Mouse (Mus musculus) limb, embryonic 13.5 days (tissue): Measurements from ENCODE around the gene Ripor3. TPM values are rescaled to one million over a fixed set of nuclear protein-coding genes. Genes with fewer than 3 reads are reported as not detected.

Source experiments
- ATAC-seq: fragments of 200-750 bp; cut with Nextera tagmentation; 2 replicates; pipeline ENCODE4 v1.8.0; 2017; ENCODE audit warnings: low read depth, moderate number of reproducible peaks, moderate TSS enrichment; ENCODE audit not compliant: low FRiP score
- H3K27ac ChIP-seq: fragments of 300-500 bp; sonication (generic); 2 replicates; pipeline ENCODE4 v1.5.1; 2015; ENCODE audit warnings: inconsistent platforms, mild to moderate bottlenecking, moderate library complexity
- H3K27me3 ChIP-seq: fragments of 300-500 bp; sonication (generic); 2 replicates; pipeline ENCODE4 v1.6.1; 2015; ENCODE audit warnings: mild to moderate bottlenecking, inconsistent platforms
- H3K36me3 ChIP-seq: fragments of 300-500 bp; sonication (generic); 2 replicates; pipeline ENCODE4 v1.6.1; 2015; ENCODE audit warnings: inconsistent platforms, mild to moderate bottlenecking, moderate library complexity
- H3K4me1 ChIP-seq: fragments of 300-500 bp; sonication (generic); 2 replicates; pipeline ENCODE4 v1.6.1; 2015; ENCODE audit warnings: inconsistent platforms
- H3K4me2 ChIP-seq: fragments of 300-500 bp; sonication (generic); replicated peaks from 2 replicates; pipeline ENCODE4 v1.6.1; 2015; ENCODE audit warnings: inconsistent platforms, mild to moderate bottlenecking, moderate library complexity
- H3K4me3 ChIP-seq: fragments of 300-500 bp; sonication (generic); 2 replicates; pipeline ENCODE4 v1.5.1; 2015; ENCODE audit warnings: moderate library complexity, mild to moderate bottlenecking, inconsistent platforms
- H3K9ac ChIP-seq: fragments of 300-500 bp; sonication (generic); 2 replicates; pipeline ENCODE4 v1.6.1; 2015; ENCODE audit warnings: mild to moderate bottlenecking, inconsistent platforms
- H3K9me3 ChIP-seq: fragments of 300-500 bp; sonication (generic); 2 replicates; pipeline ENCODE4 v1.6.1; 2016; ENCODE audit warnings: inconsistent platforms
- WGBS: fragments of 180-500 bp; shearing (Covaris S2); methylation state at CpG from one replicate; pipeline ENCODE4 v1.1.7; 2015; 5-methylcytosine and 5-hydroxymethylcytosine counted together
- polyA plus RNA-seq: library from polyadenylated mRNA; unstranded; fragments of >200 nt; fragmentation: Nextera tagmentation; extraction: Ambion mirVana; gene quantifications from 2 replicates; pipeline ENCODE4 v1.2.1, GENCODE M21; 2015

Gene Ripor3
- polyA plus RNA-seq, 1 experiment from 2014 or later = 2.6 TPM

DNA sequence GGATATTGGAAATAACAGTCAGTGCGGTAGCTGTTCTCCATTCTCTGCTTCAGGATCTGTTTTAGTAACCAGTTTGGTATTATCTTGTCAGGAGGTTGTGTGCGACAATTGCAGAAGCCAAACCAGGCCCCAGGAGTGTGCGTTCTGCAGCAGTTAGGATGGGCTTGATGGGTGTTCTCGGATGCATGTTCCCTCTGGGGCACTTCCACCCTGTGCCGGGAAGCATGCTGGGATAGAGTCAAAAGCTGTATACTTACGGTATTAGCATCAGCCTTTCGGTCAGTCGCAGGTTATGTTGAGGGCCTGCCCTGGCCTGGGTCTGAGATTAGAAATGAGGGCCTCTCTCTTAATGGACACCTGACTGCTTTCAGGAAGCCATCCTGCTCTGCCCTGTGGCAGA is 49.8 kb downstream of the Ripor3 start:
- H3K4me3 ChIP-seq = no peak overlapping the region
- WGBS = 85% methylated on average over 8 of the region's 8 CpGs
- H3K4me1 ChIP-seq = peaks cover 12% of the 10 kb centered on the region; the same call in 1 of the 2 replicates
- H3K9ac ChIP-seq = no peak overlapping the region
- no peak for ATAC-seq
- H3K9me3 ChIP-seq = no peaks in the 10 kb centered on the region
- peaks cover 24% of the 10 kb centered on the region for H3K36me3 ChIP-seq
- no peak overlapping the region for H3K4me2 ChIP-seq
- H3K27me3 ChIP-seq = no peaks in the 10 kb centered on the region
- no peak overlapping the region for H3K27ac ChIP-seq

DNA sequence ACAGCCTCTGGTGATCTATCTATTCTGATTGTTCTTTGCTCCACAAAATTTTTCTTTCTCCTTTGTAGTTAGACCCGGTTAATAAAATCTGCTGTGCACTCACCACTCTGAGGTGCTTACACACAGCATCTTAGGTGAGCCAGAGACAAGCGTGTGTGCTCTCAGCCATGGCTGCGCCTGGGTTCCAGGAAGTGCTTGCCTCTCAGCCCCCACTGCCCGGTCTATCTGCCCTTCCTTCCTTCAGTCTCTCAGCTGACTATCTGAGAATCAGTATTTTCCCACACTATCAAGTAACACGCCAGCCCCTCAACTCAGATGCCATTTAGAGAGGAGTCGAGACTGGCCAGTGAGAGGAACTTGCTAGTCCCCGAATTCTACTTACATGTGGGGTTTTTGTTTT is 50.4 kb downstream of the Ripor3 start:
- H3K4me2 ChIP-seq = no peak overlapping the region
- H3K27me3 ChIP-seq = no peaks in the 10 kb centered on the region
- no peak overlapping the region for H3K27ac ChIP-seq
- peaks cover 18% of the 10 kb centered on the region for H3K36me3 ChIP-seq
- H3K9me3 ChIP-seq = no peaks in the 10 kb centered on the region
- H3K9ac ChIP-seq = no peak overlapping the region
- H3K4me3 ChIP-seq = no peak overlapping the region
- ATAC-seq = no peak
- peaks cover 12% of the 10 kb centered on the region; the same call in 1 of the 2 replicates for H3K4me1 ChIP-seq
- WGBS = 76% methylated on average over 7 of the region's 7 CpGs

- no peak for ATAC-seq
- no peak overlapping the region for H3K27ac ChIP-seq
- H3K9me3 ChIP-seq = no peaks in the 10 kb centered on the region
- H3K4me2 ChIP-seq = no peak overlapping the region
- WGBS = 73% methylated on average over 4 of the region's 4 CpGs
- H3K27me3 ChIP-seq = no peaks in the 10 kb centered on the region
- H3K36me3 ChIP-seq = peaks cover 13% of the 10 kb centered on the region
- peaks cover 12% of the 10 kb centered on the region; the same call in 1 of the 2 replicates for H3K4me1 ChIP-seq
- H3K4me3 ChIP-seq = no peak overlapping the region
- H3K9ac ChIP-seq = no peak overlapping the region
Measured at GRCm38 (mm10) chr2:167959384-167959911, 51.0 kb downstream of the Ripor3 start.

DNA sequence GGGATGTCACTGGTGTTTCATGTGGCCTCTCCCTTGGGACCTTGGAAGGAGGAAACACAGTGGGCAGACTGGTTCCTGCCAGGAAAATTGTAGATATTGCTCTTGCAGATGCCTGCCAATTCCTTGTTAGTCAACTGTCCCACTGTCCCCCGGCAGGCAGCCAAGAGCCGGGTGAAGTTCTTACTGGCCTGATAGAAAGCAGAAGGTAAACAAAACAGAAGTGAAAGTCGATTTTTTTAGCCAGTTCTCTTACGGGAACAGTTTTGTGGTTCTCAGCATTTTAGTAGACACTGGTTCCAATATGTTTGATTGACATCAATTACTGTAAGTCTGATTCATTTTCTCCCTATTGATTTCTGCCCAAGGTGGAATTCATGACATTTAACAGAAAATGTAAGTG is 51.6 kb downstream of the Ripor3 start:
- 64% methylated on average over 4 of the region's 4 CpGs for WGBS
- Histone ChIP-seq H3K27me3 (no peaks in the 10 kb centered on the region), H3K9ac (no peak overlapping the region), H3K4me3 (no peak overlapping the region), H3K9me3 (no peaks in the 10 kb centered on the region), H3K27ac (no peak overlapping the region), H3K4me2 (no peak overlapping the region), H3K36me3 (peaks cover 7% of the 10 kb centered on the region), H3K4me1 (peaks cover 12% of the 10 kb centered on the region; the same call in 1 of the 2 replicates)
- ATAC-seq = no peak

DNA sequence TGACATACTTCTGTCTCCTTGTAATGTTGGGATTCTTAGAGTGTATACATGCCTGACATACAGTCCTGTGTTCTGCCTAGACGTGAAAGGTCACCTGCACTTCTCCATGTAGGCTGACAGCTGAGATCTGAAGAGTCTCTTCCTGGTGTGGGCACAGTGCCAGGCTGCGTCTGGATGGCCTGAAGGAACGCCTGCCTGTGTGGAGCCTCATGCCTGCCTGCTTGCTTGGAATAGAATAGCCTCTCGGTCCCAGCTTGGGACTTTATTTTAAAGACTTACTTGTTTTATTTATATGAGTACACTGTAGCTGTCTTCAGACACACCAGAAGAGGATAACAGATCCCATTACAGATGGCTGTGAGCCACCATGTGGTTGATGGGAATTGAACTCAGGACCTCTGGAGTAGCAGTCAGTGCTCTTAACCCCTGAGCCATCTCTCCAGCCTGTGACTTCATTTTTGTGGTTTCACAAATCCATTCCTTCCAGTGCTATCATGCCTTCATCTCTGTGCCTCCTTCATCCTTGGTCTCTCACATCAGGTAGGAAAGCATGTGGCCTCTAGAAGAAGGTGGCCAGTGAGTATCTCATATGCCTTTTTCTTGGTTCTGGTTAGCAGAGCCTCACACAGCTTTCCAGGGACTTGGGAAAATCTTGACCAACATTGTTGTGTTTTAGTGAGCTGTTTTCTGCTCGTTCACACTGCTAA is 52.2 kb downstream of the Ripor3 start:
- peaks cover 12% of the 10 kb centered on the region; the same call in 1 of the 2 replicates for H3K4me1 ChIP-seq
- no peak overlapping the region for H3K27ac ChIP-seq
- no peaks in the 10 kb centered on the region for H3K27me3 ChIP-seq
- no peak overlapping the region for H3K4me3 ChIP-seq
- H3K36me3 ChIP-seq = peaks cover 2% of the 10 kb centered on the region
- peak; percentile 28; the same call in 1 of the 2 replicates for ATAC-seq
- WGBS = 59% methylated on average over 5 of the region's 5 CpGs
- H3K9me3 ChIP-seq = no peaks in the 10 kb centered on the region
- no peak overlapping the region for H3K4me2 ChIP-seq
- H3K9ac ChIP-seq = no peak overlapping the region

DNA sequence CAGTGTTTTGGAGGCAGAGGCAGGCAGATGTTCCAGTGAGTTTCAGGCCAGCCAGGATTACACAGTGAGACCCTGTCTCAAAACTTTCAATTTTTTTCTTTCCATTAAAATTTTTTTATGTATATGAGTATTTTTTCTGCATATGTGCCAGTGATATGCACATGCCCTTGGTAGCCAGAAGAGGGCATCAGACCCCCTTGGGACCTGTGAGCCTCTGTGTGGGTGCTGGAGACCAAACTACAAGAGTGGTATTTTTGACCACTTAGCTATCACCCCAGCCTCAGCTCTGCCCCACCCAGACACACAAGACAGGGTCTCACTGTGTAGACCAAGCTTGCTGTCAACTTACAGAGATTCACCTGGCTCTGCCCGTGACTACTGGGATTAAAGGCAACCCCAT is 52.9 kb downstream of the Ripor3 start:
- no peak for ATAC-seq
- Histone ChIP-seq H3K27me3 (no peaks in the 10 kb centered on the region), H3K9me3 (no peaks in the 10 kb centered on the region), H3K9ac (no peak overlapping the region), H3K4me2 (no peak overlapping the region), H3K4me1 (peaks cover 12% of the 10 kb centered on the region; the same call in 1 of the 2 replicates), H3K4me3 (no peak overlapping the region), H3K36me3 (no peaks in the 10 kb centered on the region; the same call in none of the 2 replicates), H3K27ac (no peak overlapping the region)
- 89% methylated on average over 1 of the region's 1 CpGs for WGBS

GRCm38 (mm10) chr2:167954928-167955327 is 55.5 kb downstream of the Ripor3 start:
- Histone ChIP-seq H3K36me3 (no peaks in the 10 kb centered on the region; the same call in 1 of the 2 replicates), H3K9ac (no peak overlapping the region), H3K27ac (no peak overlapping the region), H3K9me3 (no peaks in the 10 kb centered on the region), H3K4me3 (no peak overlapping the region), H3K4me2 (no peak overlapping the region), H3K4me1 (peaks cover 16% of the 10 kb centered on the region), H3K27me3 (no peaks in the 10 kb centered on the region)
- no peak for ATAC-seq
- WGBS = 77% methylated on average over 7 of the region's 7 CpGs

DNA sequence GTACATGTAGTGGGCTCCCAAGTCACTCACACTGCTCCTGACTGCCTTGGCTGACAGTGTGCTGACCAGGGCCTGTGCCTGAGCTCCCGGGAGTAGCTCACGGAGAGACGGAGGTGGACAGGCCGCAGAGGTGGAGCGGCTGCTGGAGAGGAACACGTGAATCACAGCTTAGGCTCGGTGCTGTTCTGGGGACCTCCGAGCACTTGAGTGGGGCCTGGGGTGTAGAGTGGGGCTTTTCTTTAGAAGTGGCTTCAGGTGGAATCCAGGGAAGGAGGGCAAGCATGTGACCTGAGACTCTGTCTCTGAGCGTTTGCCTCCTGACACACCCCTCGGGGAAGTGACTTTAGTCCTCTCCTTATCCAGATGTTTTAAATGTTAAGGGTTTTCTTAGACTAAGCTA is 56.6 kb downstream of the Ripor3 start:
- no peaks in the 10 kb centered on the region for H3K9me3 ChIP-seq
- ATAC-seq = no peak
- 80% methylated on average over 10 of the region's 10 CpGs for WGBS
- H3K9ac ChIP-seq = no peak overlapping the region
- no peak overlapping the region for H3K27ac ChIP-seq
- H3K36me3 ChIP-seq = no peaks in the 10 kb centered on the region; the same call in 1 of the 2 replicates
- no peak overlapping the region for H3K4me3 ChIP-seq
- H3K27me3 ChIP-seq = no peaks in the 10 kb centered on the region
- H3K4me1 ChIP-seq = peaks cover 24% of the 10 kb centered on the region
- no peak overlapping the region for H3K4me2 ChIP-seq

DNA sequence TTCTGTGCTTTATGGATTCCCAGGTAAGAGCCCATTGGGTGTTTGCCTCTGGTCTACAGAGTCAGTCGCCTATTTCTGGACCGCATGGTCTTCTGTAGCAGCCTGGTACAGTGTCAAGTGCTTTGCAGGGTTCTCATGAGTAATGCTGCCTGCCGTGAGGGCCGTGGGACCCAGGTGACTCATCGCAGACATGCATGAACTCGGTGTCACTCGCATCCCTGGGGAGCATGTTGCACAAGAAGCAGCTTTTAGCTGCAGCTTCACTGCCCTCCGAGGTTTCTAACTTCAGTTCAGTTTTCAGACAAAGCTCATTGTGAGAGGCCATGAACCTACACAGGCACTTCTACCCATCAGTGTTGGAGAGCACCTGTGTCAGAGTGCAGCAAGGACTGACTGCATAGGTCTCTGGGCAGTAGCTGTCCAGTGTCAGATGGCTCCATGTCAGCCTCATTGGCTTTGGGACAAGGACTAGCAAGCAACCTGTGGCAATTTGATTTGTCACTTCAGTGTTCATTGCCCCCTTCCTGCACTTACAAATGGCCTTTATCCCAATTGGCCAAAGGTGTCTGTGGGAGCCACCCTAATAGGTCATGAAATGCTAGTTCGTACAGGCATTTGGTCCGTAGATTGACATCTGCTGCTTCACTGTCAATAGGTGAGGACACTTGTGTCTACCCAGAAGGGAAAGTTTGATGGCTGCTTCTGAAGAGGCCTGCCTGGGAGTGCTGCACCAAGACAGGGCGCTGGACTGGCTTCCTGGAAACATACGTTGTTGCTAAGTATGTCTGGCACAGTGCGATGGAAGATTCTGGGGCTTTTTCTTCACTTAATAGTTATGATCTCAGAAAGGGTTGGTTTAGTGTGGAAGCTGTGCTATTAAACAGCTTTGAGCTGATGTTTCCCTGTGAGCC is 58.9 kb downstream of the Ripor3 start:
- Histone ChIP-seq H3K9ac (no peak overlapping the region), H3K27ac (no peak overlapping the region)
- 85% methylated on average over 13 of the region's 13 CpGs for WGBS

GRCm38 (mm10) chr2:167950681-167951080 is 59.7 kb downstream of the Ripor3 start:
- H3K4me1 ChIP-seq = peaks cover 37% of the 10 kb centered on the region
- H3K4me3 ChIP-seq = no peak overlapping the region
- no peaks in the 10 kb centered on the region for H3K9me3 ChIP-seq
- H3K27ac ChIP-seq = no peak overlapping the region
- 85% methylated on average over 6 of the region's 6 CpGs for WGBS
- no peaks in the 10 kb centered on the region for H3K27me3 ChIP-seq
- no peak for ATAC-seq
- no peak overlapping the region for H3K4me2 ChIP-seq
- no peak overlapping the region for H3K9ac ChIP-seq
- H3K36me3 ChIP-seq = no peaks in the 10 kb centered on the region; the same call in 1 of the 2 replicates

More for the DNA sequence above, 58.9 kb downstream of the Ripor3 start:
- Histone ChIP-seq H3K4me1 (peaks cover 35% of the 10 kb centered on the region), H3K4me2 (no peak overlapping the region), H3K9me3 (no peaks in the 10 kb centered on the region), H3K4me3 (no peak overlapping the region), H3K27me3 (no peaks in the 10 kb centered on the region), H3K36me3 (no peaks in the 10 kb centered on the region; the same call in 1 of the 2 replicates)
- ATAC-seq = no peak

- H3K27ac ChIP-seq = peak overlapping the region; percentile 10; the same call in 1 of the 2 replicates
Measured at GRCm38 (mm10) chr2:167949808-167950207, 60.6 kb downstream of the Ripor3 start.

DNA sequence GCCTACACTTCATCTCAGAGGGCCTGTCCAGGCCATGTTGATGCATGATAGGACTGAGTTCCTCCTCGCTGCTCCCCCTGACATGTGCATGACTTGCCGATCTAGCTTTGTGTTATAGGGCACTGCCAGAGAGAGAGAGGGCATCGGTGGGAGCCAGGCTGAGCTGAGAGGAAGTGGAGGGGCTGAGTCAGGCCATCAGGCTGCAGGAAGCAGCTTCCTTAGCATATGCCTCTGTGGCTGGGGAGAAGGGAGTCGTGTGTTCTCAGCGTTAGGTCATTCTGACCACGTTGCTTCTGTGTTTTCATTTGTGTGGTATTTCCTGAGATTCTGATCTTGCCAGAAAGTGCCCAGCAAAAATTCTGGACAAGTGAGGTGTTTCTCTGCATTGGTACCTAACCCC is 61.2 kb downstream of the Ripor3 start:
- ATAC-seq = no peak
- H3K36me3 ChIP-seq = no peaks in the 10 kb centered on the region; the same call in 1 of the 2 replicates
- H3K4me1 ChIP-seq = peaks cover 51% of the 10 kb centered on the region
- H3K9ac ChIP-seq = no peak overlapping the region
- no peaks in the 10 kb centered on the region for H3K9me3 ChIP-seq
- no peak overlapping the region for H3K4me3 ChIP-seq
- no peak overlapping the region for H3K4me2 ChIP-seq
- H3K27ac ChIP-seq = no peak overlapping the region
- 69% methylated on average over 6 of the region's 6 CpGs for WGBS
- H3K27me3 ChIP-seq = no peaks in the 10 kb centered on the region

More at GRCm38 (mm10) chr2:167949808-167950207, 60.6 kb downstream of the Ripor3 start:
- no peaks in the 10 kb centered on the region for H3K9me3 ChIP-seq
- no peak overlapping the region for H3K4me2 ChIP-seq
- no peak overlapping the region for H3K4me3 ChIP-seq
- H3K27me3 ChIP-seq = no peaks in the 10 kb centered on the region
- WGBS = 85% methylated on average over 2 of the region's 2 CpGs
- ATAC-seq = no peak
- peak overlapping the region; percentile 39; the same call in 1 of the 2 replicates for H3K9ac ChIP-seq
- H3K36me3 ChIP-seq = no peaks in the 10 kb centered on the region; the same call in 1 of the 2 replicates
- peaks cover 46% of the 10 kb centered on the region for H3K4me1 ChIP-seq
